ENCODE assay signal across 8 mouse cellular contexts in the genomic region with DNA sequence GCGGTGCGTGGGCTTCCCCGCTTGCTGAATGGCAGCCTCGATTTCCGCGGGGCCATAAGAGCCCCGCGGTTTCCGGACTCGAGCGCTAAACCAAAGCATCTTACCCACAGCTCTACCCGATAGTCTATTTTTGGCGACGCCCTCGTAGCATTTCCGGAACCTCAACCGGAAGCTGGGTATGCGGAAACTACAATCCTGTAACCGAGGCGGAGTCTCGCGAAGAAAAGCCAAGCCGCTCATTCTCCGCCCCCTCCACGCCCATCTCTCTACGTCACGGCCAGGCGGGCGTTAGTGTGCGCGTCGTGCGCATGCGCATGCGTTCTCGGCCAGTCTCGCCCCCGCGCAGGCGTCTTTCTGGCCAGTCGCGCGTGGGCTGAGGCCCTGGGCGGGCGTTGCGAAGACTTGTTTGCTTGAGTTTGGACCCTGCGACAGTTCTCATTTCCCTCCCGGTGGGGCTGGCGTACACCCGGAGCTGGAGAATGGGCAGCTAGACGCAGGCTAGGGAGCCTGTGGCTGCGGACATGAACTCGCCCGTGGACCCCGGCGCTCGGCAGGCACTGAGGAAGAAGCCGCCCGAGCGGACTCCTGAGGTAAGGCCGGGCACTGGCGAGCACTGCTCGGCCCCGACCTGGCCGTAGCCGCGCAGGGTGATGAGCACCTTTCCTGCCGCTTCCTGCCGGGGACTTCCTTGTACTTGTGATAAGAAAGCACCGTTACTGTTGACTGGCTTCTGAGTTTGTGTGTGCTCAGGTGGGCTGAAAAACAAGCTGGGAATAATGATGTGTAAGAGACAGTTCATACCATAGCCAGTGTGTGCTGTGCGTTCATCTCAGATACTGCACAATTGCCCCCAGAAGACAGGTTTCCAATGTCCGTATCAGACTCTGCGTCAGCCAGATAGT. TPM values are rescaled to one million over a fixed set of nuclear protein-coding genes. Genes with fewer than 3 reads are reported as not detected.
DNase-seq lines count a peak whose midpoint lies in the region; ATAC-seq and TF ChIP-seq lines count a peak whose summit lies in the region.

A gene (plus strand): TSS at position 319 of the 902 bp plus-strand sequence.

- DNase-seq in ES-E14 (ENCODE audit: low read depth, low spot score) = peak; percentile 97
- DNase-seq in cerebellum, adult 11-12 months = peak; percentile 98
- DNase-seq in heart, postnatal 25 days (ENCODE audit: low spot score) = peak; percentile 97
- peak; percentile 97 to 99 for DNase-seq in layer of hippocampus, adult 18-20 months (ENCODE audit: low spot score in 2 of 2)
- DNase-seq in lung, adult 2 months = peak; percentile 99
- peak; percentile 95 to 98 for DNase-seq in thymus, adult 18-20 months

- H3K27ac ChIP-seq in ES-E14 (ENCODE audit: insufficient read depth, low read depth, low read length, poor library complexity, severe bottlenecking) = peak within 1 kb of the TSS; percentile 61
- peak within 1 kb of the TSS; percentile 96 for H3K27ac ChIP-seq in forebrain, embryonic 15.5 days (replicated peaks)

- peak within 1 kb of the TSS; percentile 68 for H3K4me2 ChIP-seq in forebrain, embryonic 15.5 days (replicated peaks)

- intact Hi-C loops in heart, postnatal 25 days (cut with DNase I) = loop anchor here (5.0 kb wide), 1 partner anchor 85 kb away; a partner anchor contains a TSS

- in situ Hi-C loops in ES-E14 (cut with MboI; ENCODE audit: low sequenced_read_pairs in 2 of 2, unreplicated experiment in 2 of 2) = no loop called here

- peak within 1 kb of the TSS; percentile 91 for H3K9ac ChIP-seq in ES-E14 (ENCODE audit: insufficient read depth, low read depth, low read length, poor library complexity, severe bottlenecking)
- peak within 1 kb of the TSS; percentile 85 for H3K9ac ChIP-seq in forebrain, embryonic 15.5 days (replicated peaks)

- WGBS in forebrain, embryonic 15.5 days = under 1% methylated on average over 73 of the region's 73 CpGs
- WGBS in lung, adult 2 months = under 1% methylated on average over 73 of the region's 73 CpGs

- no peaks in the 10 kb centered on the region for H3K9me3 ChIP-seq in ES-E14 (ENCODE audit: control insufficient read depth, insufficient read depth, low read depth, low read length)
- H3K9me3 ChIP-seq in forebrain, embryonic 15.5 days = no peaks in the 10 kb centered on the region

- peak; percentile 97 for ATAC-seq in forebrain, embryonic 15.5 days (replicated peaks)
- peak; percentile 95 for ATAC-seq in neutrophil, adult 5-6 weeks (ENCODE audit: extremely low read depth, insufficient number of reproducible peaks, low FRiP score, poor library complexity, severe bottlenecking)

- H3K36me3 ChIP-seq in ES-E14 (ENCODE audit: control insufficient read depth, insufficient read depth, low read length, poor library complexity, severe bottlenecking) = no peaks in the 10 kb centered on the region
- H3K36me3 ChIP-seq in forebrain, embryonic 15.5 days = no peaks in the 10 kb centered on the region

- peak within 1 kb of the TSS; percentile 90 to 94 for H3K4me3 ChIP-seq in ES-E14 (ENCODE audit: insufficient read depth in 1 of 2, low read depth in 1 of 2, low read length in 2 of 2, poor library complexity in 1 of 2, severe bottlenecking in 1 of 2)
- peak within 1 kb of the TSS; percentile 83 for H3K4me3 ChIP-seq in forebrain, embryonic 15.5 days
- peak within 1 kb of the TSS; percentile 85 for H3K4me3 ChIP-seq in lung, adult 2 months (replicated peaks; ENCODE audit: extremely low read depth, low read depth, low read length)

- peak; percentile 76; the same call in 1 of the 2 replicates for TF ChIP-seq POLR2A in lung, adult 2 months (IDR thresholded peaks at IDR 0.05; ENCODE audit: borderline replicate concordance, extremely low read depth, low read depth, low read length)

- no peak for TF ChIP-seq CTCF in lung, adult 2 months (IDR thresholded peaks at IDR 0.05; ENCODE audit: insufficient read depth, low read length)

- no peaks in the 10 kb centered on the region for H3K4me1 ChIP-seq in ES-E14 (ENCODE audit: control insufficient read depth in 2 of 2, insufficient read depth in 2 of 2, low read length in 2 of 2, poor library complexity in 1 of 2)
- H3K4me1 ChIP-seq in forebrain, embryonic 15.5 days = peaks cover 28% of the 10 kb centered on the region
- peaks cover 16% of the 10 kb centered on the region for H3K4me1 ChIP-seq in lung, adult 2 months (ENCODE audit: control insufficient read depth, insufficient read depth, low read length)

- H3K27me3 ChIP-seq in forebrain, embryonic 15.5 days = no peaks in the 10 kb centered on the region

TF ChIP-seq in ES-E14, 5 proteins besides CTCF, POLR2A, EP300 and RAD21:
- TF ChIP-seq ZC3H11A (IDR thresholded peaks at IDR 0.05; ENCODE audit: borderline replicate concordance, low read depth, low read length) (no peak), CHD2 (IDR thresholded peaks at IDR 0.05; ENCODE audit: low read depth, low read length) (peak; percentile 85; the same call in 1 of the 2 replicates), HCFC1 (IDR thresholded peaks at IDR 0.05; ENCODE audit: borderline replicate concordance, insufficient read depth, low read length) (0 out of 2 replicates have a peak, but pooled peaks have one; percentile 3), ZNF384 (IDR thresholded peaks at IDR 0.05; ENCODE audit: low read depth, low read length) (no peak), MAFK (IDR thresholded peaks at IDR 0.05; ENCODE audit: insufficient read depth, low read depth, low read length) (no peak)
TF ChIP-seq in ES-E14: peak in this region for 2.

RNA-seq across cellular contexts. Expression of the gene that starts here (rescaled TPM):
- 25.3 and 28.5 TPM in 2 replicates for total RNA-seq in ES-E14 (2012; rRNA removed)
- polyA plus RNA-seq in forebrain, embryonic 15.5 days (2015; fragmentation: Nextera tagmentation; extraction: Ambion mirVana) = 35.7 and 36.0 TPM in 2 replicates
- 10 to 100 TPM; 15.8 to 17.9 TPM for total RNA-seq in heart, postnatal 25 days (2021)
- total RNA-seq in layer of hippocampus, adult 18-20 months (2021) = 10 to 100 TPM; 40.1 to 43.5 TPM
- 21.6 and 31.3 TPM in 2 replicates for polyA plus RNA-seq in lung, adult 2 months (2012; rRNA removed)
- 182 and 202 TPM in 2 replicates for total RNA-seq in neutrophil, adult 5-6 weeks (2017)

Comparison
In these comparisons a context has a peak if more than half of its experiments do, and no peak if none do; other contexts are left out.
1. Peak in every context shown above with its lines: DNase-seq, ATAC-seq, H3K4me3 ChIP-seq and H3K27ac ChIP-seq.